Mouse (Mus musculus) gastrocnemius, adult 18-20 months (tissue): ENCODE results near the gene Sntb2. TPM values are rescaled to one million over a fixed set of nuclear protein-coding genes. Genes with fewer than 3 reads are reported as not detected.
"Not testable (repeated sequence)": the region's sequence is repeated elsewhere in the genome, so short reads cannot be mapped to it uniquely, and the experiment has no call there.

Source experiments
- DNase-seq: peaks from one replicate; pipeline ENCODE4 v3.0.0; 2021; ENCODE audit warnings: low spot score
- total RNA-seq, 2 experiments: library from RNA; stranded (reverse); gene quantifications; 2 replicates each; pipeline ENCODE4 v1.2.3; 2021

The Sntb2 gene
- total RNA-seq, 2 experiments from 2014 or later = 4.1 to 4.2 TPM

DNA sequence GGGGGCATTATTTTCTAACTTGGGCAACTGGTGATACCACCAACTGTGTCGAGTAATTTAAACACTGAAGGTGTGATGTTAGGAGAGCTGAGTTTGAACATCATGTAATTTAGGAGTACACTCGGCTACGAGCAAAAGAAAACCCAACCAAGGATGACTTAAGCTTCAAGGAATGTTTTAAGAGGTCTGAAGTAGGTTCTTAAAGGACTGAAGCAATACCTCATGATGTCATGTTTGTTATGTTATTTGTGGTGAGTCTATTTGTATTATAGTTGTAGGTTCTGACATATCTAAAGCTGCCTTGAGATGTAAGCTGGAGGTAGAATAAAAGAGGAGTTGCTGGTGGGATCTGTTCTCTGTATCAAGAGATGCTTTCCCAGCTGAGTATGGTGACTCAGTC is 34.4 kb downstream of the Sntb2 start:
- no peak for DNase-seq

DNA sequence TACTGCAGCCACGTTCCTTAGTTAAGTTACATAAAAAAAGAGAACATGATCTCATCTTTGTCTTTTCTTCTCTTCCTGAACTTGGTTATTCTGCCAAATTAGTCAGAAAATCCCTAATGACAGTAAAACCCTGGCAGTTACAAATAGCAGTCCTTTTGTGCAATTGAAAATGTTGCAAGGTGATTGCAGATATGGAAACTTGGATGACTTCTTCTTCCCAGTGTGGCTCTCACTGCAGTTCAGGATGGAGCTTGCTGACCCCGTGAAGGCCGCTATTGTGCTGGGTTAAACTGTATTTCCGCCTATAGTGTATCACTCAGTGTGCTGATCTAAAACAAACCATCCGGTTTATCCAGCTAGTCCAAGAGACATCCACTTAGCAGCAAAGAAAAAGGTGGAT is 36.4 kb downstream of the Sntb2 start:
- DNase-seq = peak; percentile 29

DNA sequence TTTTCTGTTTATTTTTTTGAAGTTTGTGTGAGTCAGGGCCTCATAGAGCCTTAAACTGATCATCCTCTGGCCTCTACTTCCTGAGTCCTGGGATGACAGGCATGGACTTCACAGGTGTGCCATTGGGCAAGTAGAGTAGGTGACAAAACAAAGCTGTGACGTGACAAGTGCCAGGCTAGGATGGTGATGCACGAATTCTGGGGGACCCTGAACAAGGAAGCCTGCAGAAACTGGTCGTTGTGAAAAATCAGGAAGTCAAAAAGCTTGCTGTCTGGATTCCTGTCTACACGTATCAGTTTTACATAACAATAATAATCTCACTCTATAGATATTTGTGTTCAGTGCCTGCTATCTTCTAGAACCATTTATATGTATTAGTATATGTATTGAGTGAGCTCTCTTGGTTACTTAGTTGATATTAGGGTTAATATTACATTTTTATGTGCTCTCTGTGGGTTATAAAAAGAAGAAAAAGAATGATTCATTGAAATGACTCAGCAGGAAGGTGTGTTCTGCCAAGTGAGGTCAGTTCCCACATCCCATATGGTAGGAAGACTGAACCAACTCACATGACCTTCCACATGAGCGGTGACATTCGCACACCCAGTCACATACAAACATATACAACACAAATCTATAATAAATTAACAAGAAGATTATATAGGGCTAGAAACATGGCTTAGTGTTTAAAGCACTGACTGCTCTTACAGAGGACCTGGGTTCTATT is 37.2 kb downstream of the Sntb2 start:
- DNase-seq = peak; percentile 23

DNA sequence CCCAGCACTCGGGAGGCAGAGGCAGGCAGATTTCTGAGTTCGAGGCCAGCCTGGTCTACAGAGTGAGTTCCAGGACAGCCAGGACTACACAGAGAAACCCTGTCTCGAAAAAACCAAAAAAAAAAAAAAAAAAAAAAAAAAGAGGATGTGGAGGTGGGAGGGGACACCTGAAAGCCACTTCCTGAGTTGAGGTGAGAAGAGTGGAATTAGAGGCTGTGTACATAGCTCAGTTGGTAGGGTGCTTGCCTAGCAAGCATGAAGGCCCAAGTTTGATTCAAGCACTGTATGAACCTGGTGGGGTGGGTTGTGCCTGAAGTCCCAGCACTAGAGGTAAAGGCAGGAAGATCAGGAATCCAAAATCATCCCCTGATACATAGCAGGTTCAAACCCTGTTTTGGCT is 38.0 kb downstream of the Sntb2 start:
- not testable (repeated sequence) for DNase-seq

DNA sequence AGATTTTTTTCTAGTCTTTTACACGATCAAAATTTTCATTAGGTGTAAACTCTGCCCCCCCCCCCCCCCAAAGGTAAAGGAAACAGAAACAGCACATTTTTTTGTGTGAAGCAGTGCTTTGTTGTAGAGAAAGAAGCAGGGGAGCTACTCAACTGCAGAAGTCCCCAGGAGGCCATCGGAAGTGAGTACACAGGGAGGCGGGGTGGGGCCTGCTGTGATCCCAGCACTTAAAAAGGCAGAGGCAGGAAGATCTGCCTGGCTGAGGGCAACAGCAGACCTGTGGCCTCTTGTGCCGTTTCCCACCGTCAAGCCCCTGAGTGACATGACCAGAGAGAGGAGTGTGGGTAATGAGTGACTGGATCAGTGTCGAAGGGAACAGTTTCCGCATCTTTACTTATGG is 39.2 kb downstream of the Sntb2 start:
- no peak for DNase-seq

DNA sequence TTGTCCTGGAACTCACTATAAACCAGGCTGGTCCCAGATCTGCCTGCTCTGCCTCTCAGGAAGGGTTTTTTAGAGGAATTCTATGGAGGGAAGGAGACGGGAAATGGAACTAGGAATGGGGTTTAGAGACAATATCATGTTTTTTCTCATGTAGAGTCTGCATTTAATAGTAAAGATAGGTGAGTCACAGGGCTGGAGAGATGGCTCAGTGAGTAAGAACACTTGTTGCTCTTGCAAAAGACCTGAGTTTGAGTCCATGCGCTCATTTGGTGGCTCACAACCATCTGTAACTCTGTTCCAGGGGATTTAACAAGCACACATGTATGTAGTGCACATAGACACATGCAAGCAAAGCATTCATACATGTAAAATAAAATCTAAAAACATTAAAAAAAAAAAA is 40.2 kb downstream of the Sntb2 start:
- no peak for DNase-seq

DNA sequence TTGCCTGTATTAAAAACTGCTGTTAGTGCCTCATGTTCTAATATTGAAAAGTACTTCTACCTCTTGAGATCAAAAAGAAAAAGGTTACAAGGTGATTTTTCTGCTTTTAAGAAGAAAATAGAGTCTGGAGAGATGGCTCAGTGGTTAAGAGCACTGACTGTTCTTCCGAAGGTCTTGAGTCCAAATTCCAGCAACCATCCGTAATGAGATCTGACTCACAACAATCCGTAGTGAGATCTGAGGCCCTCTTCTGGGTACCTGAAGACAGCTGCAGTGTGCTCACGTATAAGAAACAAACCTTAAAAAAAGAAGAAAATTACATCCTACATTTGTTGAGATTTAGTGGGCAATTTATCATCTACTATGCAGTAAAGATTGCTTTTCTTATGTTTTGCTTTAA is 40.9 kb downstream of the Sntb2 start:
- DNase-seq = no peak

DNA sequence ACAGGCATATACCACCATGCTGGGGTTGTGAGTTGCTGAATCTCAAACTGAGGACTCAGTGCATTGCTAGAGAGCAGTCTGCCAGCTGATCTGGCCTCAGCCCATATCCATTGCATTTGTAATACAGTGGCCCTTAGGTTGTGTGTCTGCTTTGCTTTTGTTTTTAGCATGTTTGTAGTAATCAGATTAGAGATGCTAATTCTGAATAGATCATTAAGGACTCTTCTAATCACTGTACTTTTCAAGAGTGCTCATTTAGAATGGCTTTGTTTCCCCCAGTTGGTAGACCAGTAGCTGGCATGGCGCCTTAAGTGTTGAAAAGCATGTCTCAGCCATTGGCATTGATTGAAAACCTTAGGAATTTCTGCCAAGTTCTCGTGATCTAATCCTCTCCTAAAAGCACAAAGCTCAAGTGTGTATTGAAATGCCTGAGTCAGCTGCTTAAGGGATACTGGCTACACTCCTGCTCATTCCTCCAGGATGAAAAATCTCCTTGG is 43.3 kb downstream of the Sntb2 start:
- DNase-seq = peak; percentile 29

DNA sequence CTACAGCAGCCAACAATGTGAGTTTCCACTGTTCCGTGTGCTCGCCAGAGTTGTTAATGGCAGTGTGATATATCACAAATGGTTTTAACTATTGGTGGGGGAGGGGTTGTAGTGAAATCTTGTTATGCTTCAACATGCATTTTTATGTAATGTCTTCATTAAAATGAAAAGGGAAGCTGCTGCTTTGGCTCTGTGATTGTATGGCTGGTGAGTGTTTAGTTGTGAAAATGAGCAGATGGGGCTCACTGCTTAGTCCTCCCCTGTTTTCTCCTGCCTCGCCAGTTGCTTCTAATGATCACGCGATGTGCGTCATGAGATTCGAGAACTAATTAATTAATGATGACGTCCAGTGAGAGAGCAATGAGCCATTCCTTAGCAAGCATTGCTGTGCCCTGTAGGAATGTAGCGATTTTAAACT is 49.9 kb downstream of the Sntb2 start:
- DNase-seq = no peak

DNA sequence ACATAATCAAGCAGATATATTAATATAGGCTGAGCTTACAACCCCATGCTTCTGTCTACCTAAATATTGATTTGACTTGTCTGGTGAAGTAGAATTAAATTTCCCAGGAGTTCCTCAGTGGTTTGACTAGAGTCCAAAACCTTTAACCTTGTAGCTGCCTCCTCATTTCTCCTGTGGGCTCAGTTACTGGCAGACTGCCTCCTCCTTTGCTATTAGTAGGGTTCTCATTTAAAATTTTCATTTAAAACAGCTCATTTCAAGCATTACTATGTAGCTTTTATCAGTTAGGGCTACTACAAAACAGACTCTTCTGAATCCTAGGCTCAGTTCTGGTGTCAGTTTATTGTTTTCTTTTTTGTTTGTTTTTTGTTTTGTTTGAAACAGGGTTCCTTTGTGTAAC is 50.4 kb downstream of the Sntb2 start:
- no peak for DNase-seq

DNA sequence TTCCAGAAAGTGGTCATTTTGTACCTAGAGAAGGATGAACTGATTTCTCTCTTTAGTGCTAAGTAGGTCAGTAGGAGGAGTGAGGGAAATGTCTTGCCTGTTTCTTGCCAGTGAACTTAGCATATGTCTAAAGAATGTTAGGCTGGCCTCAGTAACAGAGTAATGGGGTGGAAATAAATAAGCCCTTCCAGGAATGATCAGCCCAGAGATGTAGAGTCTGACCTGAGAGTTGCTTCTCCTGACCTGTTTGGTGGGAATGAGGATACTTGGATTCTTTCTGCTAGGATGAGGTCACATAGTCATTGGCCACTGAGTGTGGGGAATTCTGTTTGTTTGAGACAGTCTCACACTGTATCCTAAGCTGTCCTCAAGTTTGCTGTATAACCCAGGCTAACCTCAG is 52.0 kb downstream of the Sntb2 start:
- no peak for DNase-seq

DNA sequence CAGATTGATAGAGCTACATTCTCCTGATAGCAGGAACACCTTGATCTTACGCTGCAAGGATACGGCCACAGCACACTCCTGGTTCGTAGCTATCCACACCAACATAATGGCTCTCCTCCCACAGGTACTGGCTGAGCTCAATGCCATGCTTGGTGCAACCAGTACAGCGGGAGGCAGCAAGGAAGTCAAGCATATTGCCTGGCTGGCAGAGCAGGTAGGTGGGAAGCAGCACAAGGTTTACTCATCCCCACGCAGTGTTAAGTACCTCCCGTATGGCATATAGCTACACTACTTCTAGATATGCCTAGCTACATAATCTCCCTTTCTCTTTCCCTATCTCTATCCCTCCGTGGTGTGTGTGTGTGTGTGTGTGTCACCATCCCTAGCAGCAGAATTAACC is 55.8 kb downstream of the Sntb2 start:
- no peak for DNase-seq

DNA sequence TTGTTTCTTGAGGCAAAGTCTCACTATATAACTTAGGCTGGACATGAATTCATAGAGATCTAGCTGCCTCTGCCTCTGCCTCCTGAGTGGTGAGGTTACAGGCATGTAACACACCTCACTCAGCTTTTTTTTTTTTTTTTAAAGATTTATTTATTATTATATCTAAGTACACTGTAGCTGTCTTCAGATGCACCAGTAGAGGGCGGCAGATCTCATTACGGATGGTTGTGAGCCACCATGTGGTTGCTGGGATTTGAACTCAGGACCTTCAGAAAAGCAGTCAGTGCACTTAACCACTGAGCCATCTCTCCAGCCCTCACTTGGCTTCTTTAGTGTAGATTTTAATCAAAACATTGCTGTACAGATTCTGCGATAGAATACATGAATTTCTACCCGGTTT is 60.8 kb downstream of the Sntb2 start:
- not testable (repeated sequence) for DNase-seq

DNA sequence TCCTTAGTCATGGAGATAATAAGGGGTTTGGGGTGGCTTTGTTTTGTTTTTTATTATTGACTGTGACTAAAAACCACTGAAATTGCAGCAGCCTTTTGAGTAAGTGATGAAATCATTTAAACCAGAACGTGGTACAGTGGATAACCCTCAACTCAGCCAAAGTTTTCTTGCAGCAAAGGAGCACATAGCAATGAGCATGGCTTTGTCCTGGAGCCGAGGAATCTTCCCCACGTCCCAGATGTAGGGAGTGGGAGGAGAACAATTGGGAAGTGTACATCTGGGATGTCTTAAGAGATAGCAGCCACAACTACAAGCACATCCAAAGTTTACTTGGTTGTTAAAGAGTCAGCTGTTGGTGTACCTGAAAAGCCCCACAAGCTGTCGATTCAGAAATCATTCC is 61.9 kb downstream of the Sntb2 start:
- DNase-seq = no peak

DNA sequence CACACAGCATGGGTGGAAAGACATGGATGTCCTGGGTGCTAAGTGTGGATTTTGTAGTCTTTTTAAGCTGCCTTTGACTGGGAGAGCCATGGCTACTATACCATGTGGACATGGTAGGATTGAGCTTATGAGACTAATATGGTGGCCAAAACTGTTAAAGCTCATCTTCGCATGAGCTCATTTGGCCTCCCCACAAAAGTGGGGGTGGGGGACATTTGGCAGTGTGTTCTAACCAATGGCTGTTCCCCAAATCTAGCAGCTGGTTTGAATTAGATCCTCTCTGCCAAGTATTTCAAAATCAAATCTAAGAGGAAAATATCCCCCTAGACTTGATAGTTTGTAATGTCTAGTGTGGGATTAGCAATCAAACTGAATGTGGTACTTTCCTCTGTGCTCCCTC is 63.5 kb downstream of the Sntb2 start:
- DNase-seq = peak; percentile 78

DNA sequence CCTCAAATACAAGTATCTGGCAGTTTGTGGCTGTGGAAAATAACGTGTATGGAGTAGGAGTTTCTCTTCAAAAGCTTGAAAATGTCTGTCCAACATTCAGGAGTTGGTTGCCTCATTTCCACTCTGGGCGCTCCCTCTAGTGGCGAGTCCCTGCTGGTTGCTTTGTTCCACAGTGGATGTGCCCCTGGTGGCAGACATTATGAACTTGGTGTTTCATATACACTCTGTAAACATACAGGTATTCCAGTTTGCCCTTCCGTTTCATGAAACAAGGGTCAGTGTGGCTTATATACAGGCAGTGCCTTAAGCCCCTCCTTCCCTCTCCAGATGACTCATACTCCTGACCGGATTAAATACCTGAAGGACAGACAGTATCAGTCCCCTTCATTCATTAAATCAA is 67.0 kb downstream of the Sntb2 start:
- DNase-seq = peak; percentile 91

DNA sequence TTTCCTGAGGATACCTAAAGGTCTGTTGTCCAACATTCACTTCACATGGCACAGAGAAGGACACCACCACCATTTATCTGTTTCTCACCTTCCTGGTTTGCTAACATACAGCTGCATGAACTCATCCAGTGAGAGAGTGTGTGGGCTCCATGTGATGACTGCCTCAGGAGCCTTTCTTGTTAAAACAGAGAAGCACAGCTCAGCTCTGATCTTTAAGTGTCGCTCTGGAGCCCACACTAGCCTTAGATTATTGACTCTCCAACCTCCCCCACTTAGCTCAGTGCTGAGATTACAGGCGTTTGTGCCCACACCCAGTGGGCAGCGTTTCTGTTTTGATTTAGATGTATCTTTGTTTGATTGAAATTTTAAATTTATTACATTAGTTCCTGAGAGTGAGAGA is 72.2 kb downstream of the Sntb2 start:
- no peak for DNase-seq

DNA sequence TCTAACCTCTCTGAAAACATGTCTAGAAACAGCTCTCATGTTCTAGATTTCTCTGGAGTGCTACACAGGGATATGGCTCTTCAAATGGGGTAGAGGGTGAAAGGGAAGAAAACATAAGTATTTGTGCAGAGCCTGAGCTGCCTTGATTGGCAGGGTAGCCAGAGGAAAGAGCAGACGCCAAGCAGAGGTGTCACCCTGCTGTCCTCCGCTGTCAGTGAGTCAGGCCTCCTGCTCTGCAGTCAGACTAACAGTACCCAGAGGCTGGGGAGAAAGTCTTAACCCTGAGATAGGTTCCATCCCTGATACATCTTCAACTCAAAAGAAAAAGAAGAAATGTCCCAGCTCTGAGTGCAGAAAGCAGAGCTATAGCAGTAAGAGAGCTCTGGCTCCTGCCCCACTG is 77.1 kb downstream of the Sntb2 start:
- DNase-seq = no peak

DNA sequence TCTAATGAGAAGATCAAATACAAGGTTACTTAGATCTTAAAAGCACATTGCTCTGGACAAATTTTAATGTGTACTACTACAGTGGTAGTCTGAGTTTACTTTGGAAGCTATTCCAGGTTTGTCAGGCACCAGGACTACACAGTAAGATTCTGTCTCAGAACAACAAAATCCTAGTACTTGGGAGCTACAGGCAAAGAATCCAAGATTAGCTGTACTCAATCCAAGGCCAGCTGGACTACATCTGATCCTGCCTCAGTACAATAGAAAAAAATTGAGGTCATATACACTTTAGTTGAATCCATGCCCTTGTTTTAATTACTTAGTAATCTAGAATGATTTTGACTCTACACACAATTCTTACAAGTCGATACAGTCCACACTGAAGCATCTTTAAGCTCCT is 79.4 kb downstream of the Sntb2 start:
- DNase-seq = no peak

DNA sequence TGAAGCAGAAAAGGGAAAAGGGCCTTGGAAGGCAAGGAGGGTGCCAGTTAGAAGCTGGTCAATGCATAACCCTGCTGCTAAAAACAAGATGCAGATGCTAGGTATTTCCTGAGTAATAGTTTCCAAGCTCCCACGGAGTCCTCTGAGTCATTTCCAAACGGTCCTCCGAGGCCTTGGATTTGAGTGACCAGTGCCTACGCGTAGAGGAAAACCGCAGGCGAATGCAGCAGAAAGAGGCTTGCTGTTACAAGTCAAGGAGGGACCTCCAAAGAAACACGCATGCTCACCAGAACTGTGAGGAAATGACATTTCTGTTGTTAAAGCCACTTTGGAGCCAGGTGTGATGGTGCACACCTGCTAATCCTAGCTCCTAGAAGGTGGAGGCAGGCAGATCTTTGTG is 87.9 kb downstream of the Sntb2 start:
- DNase-seq = no peak

DNA sequence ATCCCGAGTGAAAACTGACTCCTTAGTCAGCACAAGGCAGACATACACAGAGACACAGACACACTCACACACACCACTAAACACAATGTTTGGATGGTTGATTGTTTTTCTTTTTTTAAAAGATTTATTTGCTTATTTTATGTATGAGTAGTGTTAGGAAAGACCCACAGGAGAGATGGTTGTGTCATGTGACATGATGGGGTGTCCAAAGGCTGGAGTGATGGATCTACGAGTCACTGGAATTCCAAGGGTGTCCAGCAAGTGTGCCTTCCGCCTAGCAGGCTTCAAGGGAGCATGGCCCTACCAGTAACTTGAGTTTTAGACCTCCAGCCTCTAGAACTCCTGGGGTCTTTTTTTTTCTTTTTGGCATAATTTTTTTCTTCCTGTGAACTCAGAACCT is 93.8 kb downstream of the Sntb2 start:
- no peak for DNase-seq

DNA sequence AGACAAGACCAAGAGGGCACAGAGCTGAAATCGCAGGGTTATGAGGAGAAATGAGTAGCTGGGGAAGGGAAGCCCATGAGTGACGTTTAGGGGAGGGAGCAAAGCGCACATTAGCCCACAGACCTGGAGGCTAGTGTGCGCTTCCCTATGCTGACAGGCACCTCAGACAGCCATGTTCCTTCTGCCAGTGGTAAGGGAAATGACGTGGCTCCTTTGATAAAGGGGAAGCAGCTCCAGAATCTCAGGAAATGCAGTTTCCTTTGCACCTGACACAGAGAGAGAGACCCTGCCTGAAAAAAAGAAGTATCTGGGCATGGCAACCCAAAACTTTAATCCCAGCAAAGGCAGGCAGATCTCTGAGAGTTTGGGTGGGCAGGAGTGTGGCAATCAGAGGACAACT is 94.5 kb downstream of the Sntb2 start:
- DNase-seq = no peak

DNA sequence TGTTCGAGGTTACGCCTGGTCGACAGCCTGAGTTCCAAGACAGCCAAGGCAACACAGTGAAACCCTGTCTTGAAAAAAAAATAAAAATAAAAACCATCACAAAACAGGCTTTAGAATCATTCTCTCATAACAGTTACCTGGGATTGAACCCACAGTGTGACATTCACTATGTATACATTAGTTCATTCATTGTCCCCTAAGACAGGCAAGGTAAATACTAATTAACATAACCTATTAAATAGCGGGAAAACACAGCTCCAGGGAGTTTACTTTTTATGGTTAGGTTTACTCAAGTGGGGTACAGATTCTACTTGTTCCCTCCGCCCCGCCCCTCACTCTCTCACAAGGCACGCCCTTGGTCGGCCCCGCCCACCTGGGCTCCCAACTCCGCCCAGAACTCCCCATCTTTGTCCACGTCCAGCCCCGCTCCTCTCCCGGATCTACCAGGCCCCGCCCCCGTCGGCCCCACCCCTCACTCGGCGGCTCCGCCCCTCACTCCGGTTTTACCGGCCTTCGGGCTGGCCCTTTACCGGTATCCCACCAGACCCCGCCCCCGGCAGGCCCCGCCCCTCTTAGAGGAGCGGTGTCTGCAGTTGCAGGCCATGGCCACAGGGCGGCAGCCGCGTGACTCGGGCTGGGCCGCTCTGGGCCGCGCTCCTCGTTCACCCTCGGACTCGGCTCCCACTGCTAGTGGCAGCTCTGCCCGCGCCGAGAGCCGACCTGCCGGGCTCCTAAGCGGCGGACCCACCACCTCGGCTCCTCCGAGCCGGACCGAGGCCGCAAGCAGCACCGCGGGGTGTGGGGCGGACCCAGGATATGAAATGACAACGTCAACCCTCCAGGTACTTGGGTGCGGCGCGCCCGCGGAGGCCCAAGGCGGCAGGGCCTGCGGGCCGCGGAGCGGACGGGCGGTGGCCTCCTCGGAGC is 95.4 kb downstream of the Sntb2 start, which contains the start of gene Vps4a:
TSS of gene Vps4a (plus strand) at position 573 of the 927 bp plus-strand sequence.
- DNase-seq = peak; percentile 98
